Mouse (Mus musculus) hindbrain, embryonic 12.5 days (tissue): ENCODE measurements around the gene Pnmal2. TPM values are rescaled to one million over a fixed set of nuclear protein-coding genes. Genes with fewer than 3 reads are reported as not detected.
A peak's percentile ranks its signal among the peaks of the same experiment; 100 is the strongest.
"Not testable (repeated sequence)": the region's sequence is repeated elsewhere in the genome, so short reads cannot be mapped to it uniquely, and the experiment has no call there.

Source experiments
- ATAC-seq: fragments of 200-750 bp; cut with Nextera tagmentation; 2 replicates; pipeline ENCODE4 v1.8.0; 2017; ENCODE audit warnings: moderate TSS enrichment; ENCODE audit not compliant: low FRiP score
- H3K27ac ChIP-seq: fragments of 300-500 bp; sonication (generic); 2 replicates; pipeline ENCODE4 v1.5.1; 2016; ENCODE audit warnings: mild to moderate bottlenecking
- H3K27me3 ChIP-seq: fragments of 300-500 bp; sonication (generic); 2 replicates; pipeline ENCODE4 v1.6.1; 2016; ENCODE audit warnings: mild to moderate bottlenecking
- H3K36me3 ChIP-seq: fragments of 300-500 bp; sonication (generic); 2 replicates; pipeline ENCODE4 v1.6.1; 2016; ENCODE audit warnings: mild to moderate bottlenecking
- H3K4me1 ChIP-seq: fragments of 300-500 bp; sonication (generic); 2 replicates; pipeline ENCODE4 v1.6.1; 2016
- H3K4me2 ChIP-seq: fragments of 300-500 bp; sonication (generic); replicated peaks from 2 replicates; pipeline ENCODE4 v1.6.1; 2016; ENCODE audit warnings: mild to moderate bottlenecking
- H3K4me3 ChIP-seq: fragments of 300-500 bp; sonication (generic); 2 replicates; pipeline ENCODE4 v1.5.1; 2016; ENCODE audit warnings: mild to moderate bottlenecking
- H3K9ac ChIP-seq: fragments of 300-500 bp; sonication (generic); 2 replicates; pipeline ENCODE4 v1.6.1; 2016; ENCODE audit warnings: mild to moderate bottlenecking, moderate library complexity
- H3K9me3 ChIP-seq: fragments of 300-500 bp; sonication (generic); replicated peaks from 2 replicates; pipeline ENCODE4 v1.6.1; 2016; ENCODE audit warnings: mild to moderate bottlenecking
- WGBS: fragments of 180-500 bp; shearing (Covaris S2); methylation state at CpG from one replicate; pipeline ENCODE4 v1.1.7; 2016; 5-methylcytosine and 5-hydroxymethylcytosine counted together
- polyA plus RNA-seq: library from polyadenylated mRNA; unstranded; fragments of >200 nt; fragmentation: Nextera tagmentation; extraction: Ambion mirVana; gene quantifications from 2 replicates; pipeline ENCODE4 v1.2.1, GENCODE M21; 2016

The Pnmal2 gene
- polyA plus RNA-seq, 1 experiment from 2014 or later = 55.6 TPM

DNA sequence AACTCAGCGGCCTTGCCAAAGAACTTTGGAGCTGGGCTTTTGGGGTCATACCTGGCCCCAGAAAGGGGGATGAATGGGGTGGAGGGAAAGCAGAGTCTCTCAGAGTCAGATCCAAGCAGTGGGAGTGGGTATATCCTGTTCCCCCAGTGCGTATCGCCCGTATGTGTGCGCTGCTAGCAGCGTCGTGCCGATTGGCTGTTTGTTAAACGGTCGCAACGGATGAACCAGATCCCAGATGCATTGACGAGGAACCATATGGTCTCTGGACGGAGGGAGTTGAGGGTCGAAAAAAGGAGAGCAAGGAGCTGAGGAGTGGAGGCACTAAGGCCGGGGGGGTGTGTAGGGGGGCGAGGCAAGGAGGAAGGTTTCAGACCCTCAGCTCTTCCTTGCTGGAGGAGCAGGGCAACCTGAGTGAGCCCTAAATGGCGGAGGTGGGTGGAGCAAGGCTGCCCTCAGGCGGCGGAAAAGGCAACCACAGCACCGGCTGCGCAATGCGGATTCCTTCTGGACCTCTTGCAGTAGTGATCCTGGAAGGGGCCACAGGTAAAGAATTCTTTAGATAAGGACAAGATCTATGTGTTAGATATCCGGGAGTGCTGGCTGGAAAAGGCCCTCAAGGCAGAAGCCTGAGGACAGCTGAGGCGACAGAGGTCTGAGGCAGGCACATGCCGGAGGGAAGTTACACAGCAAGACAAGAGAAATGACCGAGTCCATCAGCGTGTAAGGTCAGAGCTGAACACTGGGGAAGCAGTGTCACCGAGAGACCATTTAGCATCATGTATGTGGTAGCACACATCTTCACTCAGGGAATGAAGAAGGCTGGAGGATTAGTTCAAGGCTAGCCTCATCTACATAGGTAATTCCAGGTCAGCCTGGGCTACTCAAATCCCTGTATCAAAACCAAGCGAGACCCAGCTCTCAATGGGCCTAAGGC is 5.7 kb downstream of the Pnmal2 start:
- Histone ChIP-seq H3K9me3 (no peaks in the 10 kb centered on the region), H3K27ac (peak overlapping the region; percentile 68), H3K4me1 (peaks cover 55% of the 10 kb centered on the region), H3K4me2 (peak overlapping the region; percentile 85), H3K9ac (peak overlapping the region; percentile 58), H3K27me3 (peaks cover 43% of the 10 kb centered on the region), H3K4me3 (peak overlapping the region; percentile 26), H3K36me3 (no peaks in the 10 kb centered on the region)
- 12% methylated on average over 28 of the region's 29 CpGs for WGBS
- ATAC-seq = peak; percentile 38

DNA sequence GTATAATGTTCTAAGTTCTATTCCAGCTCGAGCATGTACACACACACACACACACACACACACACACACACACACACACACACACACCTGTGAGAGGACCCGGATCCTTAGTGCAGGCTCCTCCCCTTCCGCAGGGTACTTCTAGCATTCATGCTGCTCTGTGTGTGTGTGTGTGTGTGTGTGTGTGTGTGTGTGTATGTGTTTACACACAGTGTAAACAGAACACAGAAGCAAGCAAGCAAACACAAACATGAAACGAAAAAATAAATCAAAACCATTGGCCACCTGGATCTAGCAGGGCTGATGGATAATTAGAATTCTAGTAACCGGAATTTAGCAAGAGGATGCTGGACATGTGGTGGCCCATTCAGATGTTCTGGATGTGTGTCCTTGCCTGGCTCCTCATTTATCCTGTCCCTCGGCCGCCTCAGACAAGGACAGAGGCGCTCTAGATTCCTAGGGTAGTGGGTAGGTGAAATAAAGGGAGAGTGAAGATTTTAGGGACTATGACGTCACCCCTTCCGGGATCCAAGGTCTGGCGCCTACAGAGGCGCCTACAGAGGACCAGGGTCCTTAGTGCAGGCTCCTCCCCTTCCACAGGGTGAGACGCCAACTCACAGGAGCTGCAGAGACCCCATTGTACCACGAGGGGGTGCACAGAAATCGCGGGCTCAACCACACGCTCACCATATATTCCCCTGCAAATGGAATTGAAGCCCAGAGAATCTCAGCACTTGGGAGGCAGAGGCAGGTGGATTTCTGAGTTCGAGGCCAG is 6.6 kb downstream of the Pnmal2 start:
- Histone ChIP-seq H3K9me3 (no peaks in the 10 kb centered on the region), H3K36me3 (no peaks in the 10 kb centered on the region), H3K4me3 (no peak overlapping the region), H3K27me3 (peaks cover 35% of the 10 kb centered on the region), H3K4me2 (no peak overlapping the region), H3K27ac (peak overlapping the region; percentile 17; the same call in 1 of the 2 replicates), H3K9ac (0 out of 2 replicates have a peak overlapping the region, but pooled peaks have one; percentile 8), H3K4me1 (peaks cover 47% of the 10 kb centered on the region)
- peak; percentile 55 for ATAC-seq
- WGBS = 32% methylated on average over 18 of the region's 18 CpGs

DNA sequence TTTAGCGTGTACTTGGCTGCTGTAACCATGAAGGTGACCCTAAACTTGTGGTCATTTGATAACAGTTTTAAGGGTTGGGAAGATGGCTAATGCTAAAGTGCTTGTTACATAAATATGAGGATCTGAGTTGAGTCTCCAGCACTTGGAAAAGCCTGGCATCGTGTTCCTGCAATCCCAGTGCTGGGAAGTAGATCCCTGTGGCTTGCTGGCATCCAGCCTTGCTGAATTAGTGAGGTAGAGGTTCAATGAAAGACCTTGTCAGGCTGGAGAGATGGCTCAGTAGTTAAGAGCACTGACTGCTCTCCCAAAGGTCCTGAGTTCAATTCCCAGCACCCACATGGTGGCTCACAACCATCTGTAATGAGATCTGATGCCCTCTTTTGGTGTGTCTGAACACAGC is 9.3 kb downstream of the Pnmal2 start:
- H3K9me3 ChIP-seq, H3K27ac ChIP-seq, H3K4me2 ChIP-seq, ATAC-seq, H3K9ac ChIP-seq, H3K27me3 ChIP-seq, H3K36me3 ChIP-seq, H3K4me3 ChIP-seq: not testable (repeated sequence)
- WGBS = 60% methylated on average over 2 of the region's 2 CpGs
- peaks cover 34% of the 10 kb centered on the region for H3K4me1 ChIP-seq

DNA sequence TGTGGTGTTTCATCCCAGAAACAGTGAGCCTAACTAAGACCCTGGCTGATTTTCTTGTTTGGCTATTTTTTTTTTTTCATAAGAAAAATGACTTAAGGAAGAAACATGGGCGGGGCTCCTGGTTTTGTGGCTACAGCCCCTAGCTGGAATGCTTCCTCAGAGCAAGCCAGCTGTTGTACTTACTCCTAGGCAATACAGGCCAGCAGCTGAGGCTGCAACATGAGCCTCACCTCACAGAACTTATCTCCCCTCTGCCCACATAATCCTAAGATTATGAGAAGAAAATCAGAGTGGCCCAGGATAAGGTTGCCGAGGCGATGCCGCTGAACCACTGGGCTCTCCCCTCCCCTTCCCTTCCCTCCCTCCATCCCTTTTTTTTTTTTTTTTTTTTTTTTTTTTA is 11.2 kb downstream of the Pnmal2 start:
- no peaks in the 10 kb centered on the region for H3K9me3 ChIP-seq
- H3K27ac ChIP-seq = no peak overlapping the region
- peaks cover 34% of the 10 kb centered on the region for H3K4me1 ChIP-seq
- no peak overlapping the region for H3K9ac ChIP-seq
- no peak overlapping the region for H3K4me3 ChIP-seq
- H3K4me2 ChIP-seq = no peak overlapping the region
- no peak for ATAC-seq
- no peaks in the 10 kb centered on the region for H3K36me3 ChIP-seq
- H3K27me3 ChIP-seq = no peaks in the 10 kb centered on the region
- 93% methylated on average over 4 of the region's 4 CpGs for WGBS

DNA sequence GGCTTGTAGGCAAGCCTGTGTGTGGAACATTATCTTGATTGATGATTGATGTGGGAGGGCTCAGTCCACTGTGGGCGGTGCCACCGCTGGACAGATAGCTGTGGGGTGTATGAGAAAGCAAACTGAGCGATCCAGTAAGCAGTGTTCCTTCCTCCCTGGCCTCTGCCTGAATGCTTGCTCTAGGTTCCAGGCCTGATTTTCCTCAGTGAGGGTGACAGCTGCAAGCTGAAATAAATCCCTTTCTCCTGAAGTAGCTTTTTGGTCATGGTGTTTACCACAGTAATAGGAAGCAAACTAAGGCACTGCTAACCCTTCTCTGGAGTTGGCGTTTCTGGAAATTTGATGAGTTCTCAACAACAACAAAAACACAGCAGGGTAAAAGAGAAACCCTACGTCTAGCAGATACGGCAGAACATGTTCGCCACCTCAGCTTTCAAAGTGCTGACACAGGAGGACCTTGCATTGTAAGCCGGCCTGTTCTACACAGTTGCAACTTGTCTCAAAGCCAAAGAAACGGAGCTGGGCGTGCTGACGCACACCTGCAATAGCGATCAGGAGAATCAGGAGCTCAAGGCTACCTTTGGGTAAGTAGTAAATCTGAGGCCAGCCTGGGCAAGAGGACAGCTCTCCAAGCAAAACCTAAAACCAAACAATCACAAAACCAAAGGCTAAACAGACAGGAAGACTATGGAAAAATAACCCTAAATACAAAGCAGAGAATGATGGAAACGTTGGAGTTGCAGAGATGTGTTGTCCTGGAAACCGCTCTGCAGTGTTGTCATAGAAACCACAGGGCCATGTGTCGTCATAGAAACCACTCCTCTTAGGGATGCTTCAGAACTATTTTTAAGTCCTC is 12.2 kb downstream of the Pnmal2 start:
- H3K4me1 ChIP-seq = peaks cover 39% of the 10 kb centered on the region
- no peak overlapping the region for H3K9ac ChIP-seq
- H3K36me3 ChIP-seq = 0 out of 2 replicates have a peak, but pooled peaks cover 4% of the 10 kb centered on the region
- H3K27ac ChIP-seq = peak overlapping the region; percentile 79
- ATAC-seq = peak; percentile 38; the same call in 1 of the 2 replicates
- no peak overlapping the region for H3K4me3 ChIP-seq
- no peak overlapping the region for H3K4me2 ChIP-seq
- no peaks in the 10 kb centered on the region for H3K27me3 ChIP-seq
- WGBS = 46% methylated on average over 15 of the region's 15 CpGs
- H3K9me3 ChIP-seq = no peaks in the 10 kb centered on the region

DNA sequence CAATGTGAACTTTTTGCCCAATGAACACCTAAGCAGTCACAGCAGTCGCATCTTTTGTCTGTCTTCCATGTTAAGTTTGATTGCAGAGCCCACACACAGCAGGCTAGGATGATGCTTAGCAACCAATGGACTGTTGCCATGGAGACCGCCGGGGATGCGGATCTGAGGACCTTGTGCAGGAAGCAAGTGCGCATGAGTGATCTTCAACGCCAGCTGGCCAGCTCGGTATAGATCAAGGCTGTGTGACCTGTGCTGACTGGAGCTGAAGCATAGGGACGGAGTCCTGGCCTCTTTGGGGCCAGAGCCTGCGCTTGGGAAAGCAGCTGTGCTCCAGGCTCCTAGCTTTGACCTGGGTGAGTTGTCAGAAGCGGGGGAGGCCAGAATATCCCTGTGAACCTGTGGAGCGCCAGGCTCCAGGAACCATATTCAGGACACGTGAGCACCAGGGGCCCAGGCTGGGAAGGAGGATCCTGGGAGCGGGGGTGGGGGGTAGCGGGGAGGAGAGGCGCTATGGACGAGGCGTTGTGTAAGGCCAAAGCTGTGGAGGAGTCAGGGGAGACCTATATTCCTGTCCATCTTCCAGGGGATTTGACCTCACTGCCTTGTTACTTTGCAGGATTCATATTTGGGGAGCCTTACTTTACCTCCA is 15.2 kb downstream of the Pnmal2 start, which contains the start of gene Pnmal1:
TSS of gene Pnmal1 (plus strand) at position 141 of the 649 bp plus-strand sequence.
- H3K9ac ChIP-seq = peak within 1 kb of the TSS; percentile 25; the same call in 1 of the 2 replicates
- H3K4me2 ChIP-seq = peak within 1 kb of the TSS; percentile 53
- WGBS = 16% methylated on average over 17 of the region's 17 CpGs
- H3K27ac ChIP-seq = peak within 1 kb of the TSS; percentile 92
- peaks cover 46% of the 10 kb centered on the region for H3K4me1 ChIP-seq
- no peaks in the 10 kb centered on the region for H3K9me3 ChIP-seq
- H3K36me3 ChIP-seq = peaks cover 8% of the 10 kb centered on the region
- peak; percentile 94 for ATAC-seq
- no peaks in the 10 kb centered on the region for H3K27me3 ChIP-seq
- H3K4me3 ChIP-seq = peak within 1 kb of the TSS; percentile 24

DNA sequence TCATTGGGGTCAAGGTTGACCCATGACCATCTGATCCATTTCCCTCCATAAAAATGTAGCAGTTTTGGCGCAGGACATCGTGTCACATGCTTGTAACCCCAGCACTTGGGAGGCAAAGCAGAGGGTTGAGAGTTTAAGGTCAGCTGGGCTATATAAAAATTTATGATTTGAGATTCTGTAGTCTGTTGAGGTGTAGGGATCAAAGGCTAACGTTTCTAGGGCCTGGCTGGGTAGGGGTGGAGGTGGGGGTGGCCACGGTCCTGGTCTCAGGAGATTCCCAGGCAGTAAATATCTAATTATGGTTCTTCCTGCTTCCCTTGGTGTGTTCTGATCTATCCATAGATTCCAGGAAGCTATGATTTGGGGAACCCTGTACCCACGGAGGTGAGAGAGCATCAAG is 17.2 kb downstream of the Pnmal2 start:
- Histone ChIP-seq H3K27me3 (no peaks in the 10 kb centered on the region), H3K4me1 (peaks cover 41% of the 10 kb centered on the region), H3K27ac (no peak overlapping the region), H3K4me3 (no peak overlapping the region), H3K9me3 (no peaks in the 10 kb centered on the region), H3K9ac (no peak overlapping the region), H3K4me2 (peak overlapping the region; percentile 22), H3K36me3 (peaks cover 8% of the 10 kb centered on the region)
- WGBS = 80% methylated on average over 5 of the region's 5 CpGs
- no peak for ATAC-seq

DNA sequence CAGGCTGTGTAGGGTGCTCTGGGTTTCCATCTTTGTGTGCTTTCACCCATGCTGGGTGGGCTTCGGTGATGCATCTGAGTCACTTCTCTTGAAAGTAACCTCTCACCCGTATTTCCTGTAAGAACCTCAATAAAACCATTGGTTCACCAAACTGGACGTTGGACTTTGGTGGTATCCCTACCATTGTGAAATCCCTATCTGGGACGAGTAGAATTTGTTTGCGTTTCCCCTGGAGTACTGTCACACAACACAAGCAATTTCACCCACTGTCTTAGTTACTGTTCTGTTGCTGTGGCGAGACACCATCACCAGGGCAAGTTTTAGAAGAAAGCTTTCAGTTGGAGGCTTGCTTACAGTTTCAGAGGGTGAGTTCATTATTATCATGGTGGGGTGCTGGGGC is 23.9 kb downstream of the Pnmal2 start:
- Histone ChIP-seq H3K9me3 (0 out of 2 replicates have a peak, but pooled peaks cover 4% of the 10 kb centered on the region), H3K36me3 (no peaks in the 10 kb centered on the region), H3K9ac (no peak overlapping the region), H3K4me2 (no peak overlapping the region), H3K4me1 (no peaks in the 10 kb centered on the region), H3K27ac (no peak overlapping the region), H3K27me3 (no peaks in the 10 kb centered on the region), H3K4me3 (no peak overlapping the region)
- no peak for ATAC-seq
- 88% methylated on average over 6 of the region's 6 CpGs for WGBS

DNA sequence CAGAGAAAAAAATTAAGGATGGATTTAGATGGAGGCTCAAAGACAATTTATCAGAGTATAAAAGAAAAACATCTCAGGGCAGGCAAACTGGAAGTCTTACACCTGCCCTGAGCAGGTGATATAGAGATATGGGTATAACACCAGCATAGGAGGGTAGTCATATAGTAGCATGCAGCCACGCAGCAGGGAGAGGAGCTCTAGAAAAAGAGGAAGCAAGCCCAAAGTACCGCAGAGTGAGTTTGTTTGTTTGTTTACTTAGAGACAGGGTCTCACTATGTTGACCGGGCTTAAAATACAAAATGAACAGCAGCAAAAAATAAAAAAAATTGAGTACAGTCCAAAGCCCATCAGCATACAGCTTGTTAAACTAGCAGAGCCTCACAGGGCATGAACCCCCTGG is 26.7 kb downstream of the Pnmal2 start:
- Histone ChIP-seq H3K9ac (no peak overlapping the region), H3K27me3 (no peaks in the 10 kb centered on the region), H3K27ac (no peak overlapping the region), H3K4me2 (no peak overlapping the region), H3K36me3 (no peaks in the 10 kb centered on the region), H3K4me3 (no peak overlapping the region), H3K4me1 (no peaks in the 10 kb centered on the region), H3K9me3 (0 out of 2 replicates have a peak, but pooled peaks cover 4% of the 10 kb centered on the region)
- WGBS = 81% methylated on average over 3 of the region's 3 CpGs
- no peak for ATAC-seq

DNA sequence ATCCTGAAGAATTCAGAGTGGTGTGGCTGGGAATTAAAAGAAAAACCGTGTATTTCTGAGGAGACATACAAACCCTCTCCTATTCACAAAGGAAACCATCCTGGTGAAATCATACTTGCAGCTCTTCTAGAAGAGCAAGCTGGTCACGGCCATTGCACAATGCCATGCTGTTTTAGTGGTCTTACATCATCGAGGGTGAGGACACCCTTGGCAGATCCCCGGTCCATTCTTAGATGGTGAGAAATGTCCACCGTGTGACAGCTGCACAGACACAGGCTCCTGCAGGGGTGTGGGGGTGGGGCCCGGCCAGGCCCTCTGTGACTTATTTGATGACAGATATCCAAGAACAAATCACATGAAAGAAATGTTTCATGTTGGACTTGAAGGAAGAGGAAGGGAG is 29.5 kb downstream of the Pnmal2 start:
- H3K36me3 ChIP-seq = no peaks in the 10 kb centered on the region
- no peak overlapping the region for H3K4me3 ChIP-seq
- no peak overlapping the region for H3K9ac ChIP-seq
- no peaks in the 10 kb centered on the region for H3K4me1 ChIP-seq
- H3K9me3 ChIP-seq = 0 out of 2 replicates have a peak, but pooled peaks cover 4% of the 10 kb centered on the region
- no peak for ATAC-seq
- no peak overlapping the region for H3K4me2 ChIP-seq
- H3K27me3 ChIP-seq = no peaks in the 10 kb centered on the region
- 54% methylated on average over 6 of the region's 6 CpGs for WGBS
- H3K27ac ChIP-seq = no peak overlapping the region

DNA sequence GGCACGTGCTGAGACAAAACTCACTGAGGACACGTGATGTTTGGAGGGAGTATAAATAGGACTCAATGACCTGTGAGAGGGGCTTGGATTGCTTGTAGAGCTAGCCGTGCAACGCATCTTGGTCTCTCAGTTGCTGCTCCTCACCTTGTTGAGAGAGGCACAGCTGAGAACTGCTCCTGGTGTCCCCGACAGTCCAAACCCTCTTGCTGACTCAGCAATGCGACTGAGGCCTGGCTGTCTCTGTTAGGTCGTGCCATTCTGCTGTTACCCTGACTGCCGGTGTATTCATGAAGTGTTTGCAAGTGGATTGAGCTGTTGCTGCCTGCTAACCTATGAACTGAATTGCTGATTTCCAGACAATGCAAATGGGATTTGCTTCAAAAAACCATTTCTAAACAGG is 31.8 kb downstream of the Pnmal2 start:
- Histone ChIP-seq H3K36me3 (no peaks in the 10 kb centered on the region), H3K27ac (no peak overlapping the region), H3K27me3 (no peaks in the 10 kb centered on the region), H3K9me3 (no peaks in the 10 kb centered on the region), H3K4me1 (peaks cover 9% of the 10 kb centered on the region), H3K9ac (no peak overlapping the region), H3K4me3 (no peak overlapping the region), H3K4me2 (no peak overlapping the region)
- ATAC-seq = no peak
- WGBS = 58% methylated on average over 8 of the region's 8 CpGs
